ENCODE assay signal across 23 mouse cellular contexts in the genomic region with DNA sequence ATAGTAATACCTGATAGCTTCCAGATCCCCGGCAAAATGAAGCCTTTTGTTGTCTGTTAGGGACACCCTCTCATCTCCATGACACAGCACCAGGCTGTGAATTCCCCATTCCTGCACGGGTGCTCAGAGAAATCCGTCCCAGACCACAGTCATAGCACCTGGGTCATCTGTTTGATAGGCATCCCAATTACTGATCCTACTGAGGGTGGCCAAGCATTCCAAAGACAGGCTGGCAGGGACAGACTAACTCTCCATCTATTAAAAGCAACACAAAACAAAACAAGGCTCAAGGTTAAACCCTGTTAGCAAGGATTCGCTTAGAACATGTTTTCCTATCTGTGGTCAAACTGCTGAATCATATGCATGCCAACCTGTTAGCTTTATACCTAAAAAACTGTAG.
"Had no signal": no experiment of that assay in that cellular context is flagged by ENCODE, and none has a peak within 500 bp of the region (broad histone marks: within the 10 kb centered on the region; RNA-seq: fewer than 3 reads in every experiment).

No protein-coding gene starts in this region.

- H3K4me1 ChIP-seq: limb, embryonic 10.5 days; liver, embryonic 12.5 days; liver, embryonic 15.5 days; lung, embryonic 15.5 days; megakaryocyte, embryonic 14.5 days; midbrain, embryonic 10.5 days; midbrain, embryonic 13.5 days; neural tube, embryonic 13.5 days had no signal

- DNase-seq: kidney, adult 11 months; kidney, adult 8-10 months; kidney, postnatal 10 days; kidney, postnatal 36 days; layer of hippocampus, adult 9-11 months; liver; lung, adult 18-20 months; lung, postnatal 10 days; lung, postnatal 36 days; thymus, postnatal 25 days had no signal

- H3K36me3 ChIP-seq: kidney, embryonic 15.5 days; limb, embryonic 10.5 days; limb, embryonic 13.5 days; liver, embryonic 12.5 days; liver, embryonic 15.5 days; lung, embryonic 15.5 days; midbrain, embryonic 10.5 days; midbrain, embryonic 13.5 days; neural tube, embryonic 13.5 days had no signal

- H3K9ac ChIP-seq: kidney, embryonic 15.5 days; limb, embryonic 13.5 days; liver, embryonic 12.5 days; liver, embryonic 15.5 days; lung, embryonic 15.5 days; midbrain, embryonic 13.5 days; neural tube, embryonic 13.5 days had no signal

- H3K9me3 ChIP-seq: kidney, embryonic 15.5 days; limb, embryonic 10.5 days; limb, embryonic 13.5 days; liver, embryonic 12.5 days; liver, embryonic 15.5 days; lung, embryonic 15.5 days; midbrain, embryonic 10.5 days; midbrain, embryonic 13.5 days; neural tube, embryonic 13.5 days had no signal

- H3K4me2 ChIP-seq: kidney, embryonic 15.5 days; limb, embryonic 13.5 days; liver, embryonic 12.5 days; liver, embryonic 15.5 days; lung, embryonic 15.5 days; midbrain, embryonic 13.5 days; neural tube, embryonic 13.5 days had no signal

- H3K27ac ChIP-seq: kidney, embryonic 15.5 days; limb, embryonic 10.5 days; limb, embryonic 13.5 days; liver, embryonic 12.5 days; liver, embryonic 15.5 days; lung, embryonic 15.5 days; midbrain, embryonic 10.5 days; midbrain, embryonic 13.5 days; neural tube, embryonic 13.5 days; stomach, postnatal 0 days had no signal

- ATAC-seq: liver, embryonic 12.5 days; midbrain, embryonic 13.5 days; midbrain, embryonic 16.5 days had no signal

- H3K4me3 ChIP-seq: kidney, embryonic 15.5 days; limb, embryonic 10.5 days; limb, embryonic 13.5 days; liver, embryonic 12.5 days; liver, embryonic 15.5 days; lung, embryonic 15.5 days; megakaryocyte, embryonic 14.5 days; midbrain, embryonic 10.5 days; midbrain, embryonic 13.5 days; myocyte; neural tube, embryonic 13.5 days had no signal

- H3K27me3 ChIP-seq: kidney, embryonic 15.5 days; limb, embryonic 13.5 days; liver, embryonic 12.5 days; liver, embryonic 15.5 days; lung, embryonic 15.5 days; megakaryocyte, embryonic 14.5 days; midbrain, embryonic 13.5 days; neural tube, embryonic 13.5 days had no signal
